Mouse (Mus musculus): ENCODE measurements at regions not wholly inside any gene's neighbourhood (a gene's known extent, or its start where the extent isn't known, plus 50 kb on each side); places are given as distances from the start of the nearest gene placed in this dataset.

DNA sequence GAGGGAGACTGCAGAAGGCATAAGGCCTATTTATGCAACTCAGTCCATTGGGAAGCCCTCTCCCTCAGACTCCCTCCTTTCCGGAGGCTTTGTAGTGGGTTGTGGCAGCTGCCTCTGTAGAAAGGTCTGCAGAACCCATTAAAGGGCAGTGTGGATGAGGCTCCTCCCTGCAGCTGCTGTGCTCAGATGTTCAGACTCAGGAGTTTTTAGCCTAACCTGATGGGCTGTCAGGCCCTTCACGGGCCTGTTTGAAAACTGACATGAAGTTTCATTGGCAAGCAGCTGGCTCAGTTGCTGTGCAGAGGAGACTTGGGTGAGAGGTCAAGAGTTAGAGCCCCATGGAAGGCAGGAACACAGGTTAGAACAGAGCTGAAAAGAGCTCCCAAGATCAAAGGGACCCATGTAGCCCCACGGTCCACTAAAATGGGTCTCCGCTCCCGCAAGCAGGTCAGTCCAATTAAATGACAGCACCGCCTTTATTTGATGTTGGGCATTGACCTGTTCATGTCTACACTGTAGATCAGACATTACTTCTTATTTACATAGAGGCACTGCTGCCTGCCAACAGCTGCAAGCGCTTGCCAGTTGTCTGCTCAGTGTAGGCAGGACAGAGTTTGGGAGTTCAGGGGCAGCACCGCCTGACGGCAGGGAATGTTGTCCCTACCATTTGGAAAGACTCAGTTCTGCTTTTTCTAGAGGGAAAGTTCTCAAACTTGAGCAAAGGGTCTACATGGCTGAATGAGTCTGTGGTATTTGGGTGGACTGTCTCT, 53.8 kb upstream of the Usp46 start:
- no peak for DNase-seq (ENCODE audit: low read depth, low spot score)

DNA sequence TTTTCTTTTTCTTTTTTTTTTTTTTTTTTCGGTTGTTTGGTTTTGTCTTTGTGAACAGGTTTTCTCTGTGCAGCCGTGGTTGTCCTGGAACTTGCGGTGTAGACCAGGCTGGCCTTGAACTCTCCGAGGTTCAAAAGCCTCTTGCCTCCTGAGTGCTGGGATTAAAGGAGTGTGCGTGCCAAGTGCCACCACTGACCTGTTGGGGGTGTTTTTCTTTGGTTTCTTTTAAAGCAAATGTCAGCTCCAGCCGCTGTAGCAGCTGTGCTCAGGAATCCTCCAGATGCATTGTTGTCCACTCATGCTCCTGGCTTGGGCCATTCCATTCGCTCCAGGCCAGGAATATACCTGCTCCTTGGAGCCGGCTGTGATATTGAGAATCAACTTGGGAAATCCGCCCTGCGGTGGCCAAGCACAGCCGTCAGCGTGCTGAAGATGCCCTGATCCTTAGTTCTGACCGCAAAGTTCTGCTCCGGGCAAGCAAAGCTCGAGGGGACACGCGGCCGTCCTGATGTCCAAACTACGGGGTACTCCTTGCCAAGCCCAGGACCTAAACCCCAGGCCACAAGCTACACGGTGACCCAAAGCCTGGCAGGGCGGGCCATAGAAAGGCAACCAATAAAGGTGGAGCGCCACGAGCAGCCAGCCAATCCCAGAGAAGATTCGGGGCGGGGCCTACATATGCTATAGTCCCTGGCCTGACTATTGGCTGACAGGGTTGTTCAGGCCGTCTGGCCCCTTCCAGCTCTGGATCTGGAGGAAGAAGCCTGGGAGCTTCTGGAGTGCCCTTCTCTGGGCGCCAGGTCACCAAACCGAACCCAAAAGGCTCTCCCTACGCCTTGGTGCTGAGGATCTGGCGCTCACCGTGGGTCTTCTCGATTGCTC, 58.0 kb upstream of the Usp46 start:
- DNase-seq (ENCODE audit: low read depth, low spot score): peak; percentile 87

GRCm38 (mm10) chr5:74127518-74127917, 59.3 kb upstream of the Usp46 start:
- no peak for DNase-seq (ENCODE audit: low read depth, low spot score)

GRCm38 (mm10) chr5:74129636-74130035, 61.4 kb upstream of the Usp46 start:
- DNase-seq (ENCODE audit: low read depth, low spot score): peak; percentile 67

DNA sequence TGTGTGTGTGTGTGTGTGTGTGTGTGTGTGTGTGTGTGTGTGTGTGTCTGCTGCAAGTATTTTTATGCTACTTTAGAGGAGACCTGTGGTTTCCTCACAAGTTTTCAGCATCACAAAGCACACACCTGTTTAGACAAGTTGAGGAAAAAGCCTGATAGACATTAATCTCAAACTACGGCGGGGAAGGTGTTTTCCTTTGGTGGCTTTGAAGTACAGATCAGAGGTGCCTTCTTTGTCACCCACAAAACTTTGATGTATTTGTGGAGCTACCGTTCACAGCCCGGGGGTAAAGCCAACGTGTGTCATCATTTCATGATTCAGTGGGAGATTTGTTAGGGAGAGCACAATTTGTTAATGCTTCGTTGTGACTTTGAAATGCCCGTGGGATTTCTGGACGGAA, 62.4 kb upstream of the Rasl11b start:
- peak; percentile 10 for DNase-seq (ENCODE audit: low read depth, low spot score)

- no peak for DNase-seq (ENCODE audit: low read depth, low spot score)
Observed at GRCm38 (mm10) chr5:74136377-74136776, 58.7 kb upstream of the Rasl11b start.

GRCm38 (mm10) chr5:74136868-74137439, 58.1 kb upstream of the Rasl11b start:
- DNase-seq (ENCODE audit: low read depth, low spot score): no peak

DNA sequence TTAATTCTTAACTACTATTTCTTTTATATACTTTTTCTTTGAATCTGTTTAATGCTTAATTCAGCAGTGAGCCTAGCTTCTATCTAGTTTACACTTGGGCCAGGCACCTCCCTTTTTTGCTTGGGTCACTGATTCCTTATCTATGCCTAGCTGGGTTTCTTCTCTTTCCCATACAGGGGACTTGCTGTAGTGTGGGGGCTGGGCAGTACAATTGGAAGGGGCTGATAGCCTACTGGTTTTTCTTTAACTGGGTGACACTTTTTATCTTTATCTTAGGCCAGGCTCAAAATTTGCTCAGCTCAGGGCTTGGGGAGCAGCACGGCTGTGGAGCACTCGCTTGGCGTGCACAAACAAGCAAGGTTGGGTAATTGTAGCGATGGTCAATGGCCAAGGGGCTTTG, 51.1 kb upstream of the Rasl11b start:
- DNase-seq (ENCODE audit: low read depth, low spot score): no peak

GRCm38 (mm10) chr5:74144765-74145164, 50.3 kb upstream of the Rasl11b start:
- DNase-seq (ENCODE audit: low read depth, low spot score): no peak
